Mouse (Mus musculus): ENCODE measurements at regions not wholly inside any gene's neighbourhood (a gene's known extent, or its start where the extent isn't known, plus 50 kb on each side); places are given as distances from the start of the nearest gene placed in this dataset.
A peak's percentile ranks its signal among the peaks of the same experiment; 100 is the strongest.

DNA sequence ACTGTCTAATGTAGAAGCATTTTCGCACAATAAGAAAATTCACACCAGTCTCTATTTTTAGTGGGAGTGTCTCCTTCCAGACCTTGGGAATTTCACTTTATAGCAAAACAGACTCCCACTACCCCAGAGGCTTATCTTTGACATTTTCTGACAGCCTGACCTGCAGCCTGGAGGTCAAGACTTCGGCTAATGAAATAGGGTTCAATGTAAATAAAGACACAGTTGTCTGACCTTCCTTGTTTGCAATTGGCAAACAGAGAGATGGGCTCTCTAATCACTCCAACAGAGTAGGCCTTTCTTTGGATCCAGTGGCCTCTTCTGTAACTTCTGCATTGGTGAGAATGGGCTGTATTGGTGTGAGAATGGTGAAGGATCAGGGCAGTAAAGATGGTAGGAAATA is 321.7 kb upstream of the Tnp1 start:
- H3K4me2 ChIP-seq (ENCODE audit: low read length), result no peak overlapping the region
- 85% methylated on average over 2 of the region's 2 CpGs for WGBS
- no peak overlapping the region for H3K9ac ChIP-seq (ENCODE audit: low read length)
- no peak for ATAC-seq
- no peak overlapping the region for H3K4me3 ChIP-seq (ENCODE audit: low read depth, low read length)
- H3K27me3 ChIP-seq (replicated peaks; ENCODE audit: control insufficient read depth, insufficient read depth, low read length), result no peaks in the 10 kb centered on the region
- H3K4me1 ChIP-seq (ENCODE audit: control insufficient read depth, insufficient read depth, low read length), result no peaks in the 10 kb centered on the region
- H3K36me3 ChIP-seq (ENCODE audit: control insufficient read depth, insufficient read depth, low read length), result no peaks in the 10 kb centered on the region
- DNase-seq (ENCODE audit: low spot score), result no peak
- no peak overlapping the region for H3K27ac ChIP-seq (ENCODE audit: low read depth, low read length)
- H3K9me3 ChIP-seq (replicated peaks; ENCODE audit: control insufficient read depth, low read length), result no peaks in the 10 kb centered on the region

DNA sequence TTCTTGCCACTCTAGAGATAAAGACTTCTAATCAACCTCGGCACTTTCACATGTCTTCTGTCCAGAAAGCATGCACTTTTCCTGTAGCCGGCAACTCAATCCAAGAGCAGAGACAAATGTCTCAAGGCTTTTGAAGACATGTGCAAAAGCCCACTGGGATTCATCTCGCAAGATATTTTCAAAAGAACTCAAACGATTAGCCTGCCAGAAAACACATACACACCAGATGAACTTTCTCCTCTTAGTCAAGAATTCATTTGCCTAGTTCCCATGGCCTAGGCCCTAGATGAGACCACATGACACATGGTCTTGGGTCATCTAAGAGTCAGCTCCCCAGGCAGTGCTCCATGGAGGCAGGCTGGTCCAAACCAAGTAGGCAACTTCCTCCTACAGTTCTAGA is 293.8 kb upstream of the Tnp1 start:
- 88% methylated on average over 4 of the region's 4 CpGs for WGBS
- no peak for DNase-seq (ENCODE audit: low spot score)
- no peak for ATAC-seq

DNA sequence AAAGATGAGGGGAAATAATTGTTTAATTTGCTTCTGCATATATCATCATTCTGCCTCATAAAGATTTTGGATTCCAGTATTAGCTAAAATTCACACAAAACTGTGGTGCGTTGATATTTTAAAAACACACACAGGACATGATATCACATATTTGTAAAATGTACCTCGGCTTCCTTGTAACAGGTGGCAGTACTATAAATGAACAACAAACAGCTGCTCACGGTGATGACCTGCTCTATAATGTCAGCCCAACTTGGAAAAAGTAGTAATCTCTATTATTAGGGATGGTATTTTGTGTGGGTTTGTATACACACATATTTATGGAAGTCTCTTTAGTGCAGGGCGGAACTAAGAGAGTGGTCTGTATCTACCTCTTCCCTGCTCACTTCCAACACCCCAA is 292.7 kb upstream of the Tnp1 start:
- DNase-seq (ENCODE audit: low spot score) (no peak), ATAC-seq (no peak)
- Histone ChIP-seq H3K4me1 (ENCODE audit: control insufficient read depth, insufficient read depth, low read length) (no peaks in the 10 kb centered on the region; the same call in 1 of the 2 replicates), H3K9ac (ENCODE audit: low read length) (no peak overlapping the region), H3K9me3 (replicated peaks; ENCODE audit: control insufficient read depth, low read length) (no peaks in the 10 kb centered on the region), H3K4me3 (ENCODE audit: low read depth, low read length) (no peak overlapping the region), H3K27me3 (replicated peaks; ENCODE audit: control insufficient read depth, insufficient read depth, low read length) (no peaks in the 10 kb centered on the region), H3K4me2 (ENCODE audit: low read length) (no peak overlapping the region), H3K27ac (ENCODE audit: low read depth, low read length) (no peak overlapping the region), H3K36me3 (ENCODE audit: control insufficient read depth, insufficient read depth, low read length) (no peaks in the 10 kb centered on the region)
- 96% methylated on average over 4 of the region's 4 CpGs for WGBS

More for the DNA sequence above, 293.8 kb upstream of the Tnp1 start:
- Histone ChIP-seq H3K9me3 (replicated peaks; ENCODE audit: control insufficient read depth, low read length) (no peaks in the 10 kb centered on the region), H3K4me1 (ENCODE audit: control insufficient read depth, insufficient read depth, low read length) (no peaks in the 10 kb centered on the region; the same call in 1 of the 2 replicates), H3K27me3 (replicated peaks; ENCODE audit: control insufficient read depth, insufficient read depth, low read length) (no peaks in the 10 kb centered on the region), H3K27ac (ENCODE audit: low read depth, low read length) (no peak overlapping the region), H3K4me3 (ENCODE audit: low read depth, low read length) (no peak overlapping the region), H3K4me2 (ENCODE audit: low read length) (no peak overlapping the region), H3K9ac (ENCODE audit: low read length) (no peak overlapping the region), H3K36me3 (ENCODE audit: control insufficient read depth, insufficient read depth, low read length) (no peaks in the 10 kb centered on the region)

GRCm38 (mm10) chr1:73307194-73307593 is 291.5 kb upstream of the Tnp1 start:
- no peaks in the 10 kb centered on the region for H3K4me1 ChIP-seq (ENCODE audit: control insufficient read depth, insufficient read depth, low read length)
- DNase-seq (ENCODE audit: low spot score) (no peak), ATAC-seq (no peak)
- no peak overlapping the region for H3K4me2 ChIP-seq (ENCODE audit: low read length)
- H3K27ac ChIP-seq (ENCODE audit: low read depth, low read length), result no peak overlapping the region
- WGBS, result 22% methylated on average over 3 of the region's 3 CpGs
- H3K36me3 ChIP-seq (ENCODE audit: control insufficient read depth, insufficient read depth, low read length), result no peaks in the 10 kb centered on the region
- H3K4me3 ChIP-seq (ENCODE audit: low read depth, low read length), result no peak overlapping the region
- H3K9me3 ChIP-seq (replicated peaks; ENCODE audit: control insufficient read depth, low read length), result no peaks in the 10 kb centered on the region
- H3K27me3 ChIP-seq (replicated peaks; ENCODE audit: control insufficient read depth, insufficient read depth, low read length), result no peaks in the 10 kb centered on the region
- H3K9ac ChIP-seq (ENCODE audit: low read length), result no peak overlapping the region

DNA sequence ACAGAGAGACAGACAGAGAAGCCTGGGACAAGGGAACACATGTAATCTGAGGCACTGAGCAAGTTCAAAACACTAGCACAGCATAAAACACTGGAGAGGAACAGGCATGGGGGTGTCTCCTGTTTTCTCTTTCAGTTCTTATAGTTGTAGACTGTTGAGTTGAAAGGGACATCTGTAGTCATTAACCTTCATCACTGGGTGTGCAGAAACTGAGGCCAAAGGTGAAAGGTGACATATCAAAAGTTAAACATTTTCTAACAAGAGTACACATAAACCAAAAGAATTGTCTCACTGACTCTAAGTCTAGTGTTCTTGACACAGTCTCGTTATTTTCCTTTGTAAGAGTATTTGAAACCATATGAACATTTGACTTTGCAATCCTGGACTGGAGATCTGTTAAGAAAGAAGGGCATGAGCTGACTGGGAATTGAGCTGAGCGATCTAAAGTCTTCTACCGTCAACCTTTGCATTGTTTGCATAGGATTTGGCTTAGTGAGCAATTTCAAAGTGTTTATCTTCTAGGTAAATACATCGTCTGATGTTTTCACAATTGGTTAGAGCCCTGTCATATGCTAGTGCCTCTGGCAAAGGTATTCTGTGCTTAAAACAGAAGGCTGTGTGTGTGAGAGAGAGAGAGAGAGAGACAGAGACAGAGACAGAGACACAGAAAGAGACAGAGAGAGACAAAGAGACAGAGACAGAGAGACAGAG is 284.4 kb upstream of the Tnp1 start:
- no peak overlapping the region for H3K27ac ChIP-seq (ENCODE audit: low read depth, low read length)
- H3K9me3 ChIP-seq (replicated peaks; ENCODE audit: control insufficient read depth, low read length), result no peaks in the 10 kb centered on the region
- H3K9ac ChIP-seq (ENCODE audit: low read length), result no peak overlapping the region
- ATAC-seq, result no peak
- WGBS, result 69% methylated on average over 4 of the region's 4 CpGs
- no peak overlapping the region for H3K4me3 ChIP-seq (ENCODE audit: low read depth, low read length)
- no peak for DNase-seq (ENCODE audit: low spot score)
- H3K36me3 ChIP-seq (ENCODE audit: control insufficient read depth, insufficient read depth, low read length), result no peaks in the 10 kb centered on the region
- no peaks in the 10 kb centered on the region for H3K27me3 ChIP-seq (replicated peaks; ENCODE audit: control insufficient read depth, insufficient read depth, low read length)
- H3K4me1 ChIP-seq (ENCODE audit: control insufficient read depth, insufficient read depth, low read length), result no peaks in the 10 kb centered on the region
- no peak overlapping the region for H3K4me2 ChIP-seq (ENCODE audit: low read length)

DNA sequence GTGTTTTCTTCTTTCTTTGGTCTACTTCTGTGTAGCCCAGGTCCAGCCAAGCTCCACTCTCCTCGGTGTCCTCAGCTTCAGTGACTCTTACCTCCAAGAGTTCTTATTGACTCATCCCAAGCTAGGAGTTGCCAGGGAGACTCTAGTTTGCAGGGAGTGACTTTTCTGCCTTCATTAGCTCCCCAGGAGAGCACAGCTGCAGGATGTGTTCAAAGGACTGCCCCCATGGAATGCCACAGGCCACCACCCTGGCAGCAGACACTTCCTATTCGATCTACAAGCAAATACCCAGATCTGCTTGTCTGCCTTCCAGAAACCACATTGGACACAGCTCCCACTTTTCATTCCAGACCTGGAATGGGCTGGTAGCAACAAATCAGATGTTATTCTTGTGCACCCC is 269.6 kb upstream of the Tnp1 start:
- no peaks in the 10 kb centered on the region for H3K36me3 ChIP-seq (ENCODE audit: control insufficient read depth, insufficient read depth, low read length)
- H3K4me2 ChIP-seq (ENCODE audit: low read length), result no peak overlapping the region
- DNase-seq (ENCODE audit: low spot score) (no peak), ATAC-seq (no peak)
- no peaks in the 10 kb centered on the region for H3K9me3 ChIP-seq (replicated peaks; ENCODE audit: control insufficient read depth, low read length)
- H3K9ac ChIP-seq (ENCODE audit: low read length), result no peak overlapping the region
- H3K27me3 ChIP-seq (replicated peaks; ENCODE audit: control insufficient read depth, insufficient read depth, low read length), result no peaks in the 10 kb centered on the region
- H3K4me3 ChIP-seq (ENCODE audit: low read depth, low read length), result no peak overlapping the region
- 88% methylated on average over 2 of the region's 2 CpGs for WGBS
- H3K4me1 ChIP-seq (ENCODE audit: control insufficient read depth, insufficient read depth, low read length), result no peaks in the 10 kb centered on the region
- no peak overlapping the region for H3K27ac ChIP-seq (ENCODE audit: low read depth, low read length)

GRCm38 (mm10) chr1:73274480-73274879 is 258.8 kb upstream of the Tnp1 start:
- Histone ChIP-seq H3K9me3 (replicated peaks; ENCODE audit: control insufficient read depth, low read length) (no peaks in the 10 kb centered on the region), H3K27me3 (replicated peaks; ENCODE audit: control insufficient read depth, insufficient read depth, low read length) (no peaks in the 10 kb centered on the region), H3K9ac (ENCODE audit: low read length) (no peak overlapping the region), H3K4me2 (ENCODE audit: low read length) (no peak overlapping the region), H3K4me3 (ENCODE audit: low read depth, low read length) (no peak overlapping the region), H3K27ac (ENCODE audit: low read depth, low read length) (no peak overlapping the region), H3K36me3 (ENCODE audit: control insufficient read depth, insufficient read depth, low read length) (no peaks in the 10 kb centered on the region), H3K4me1 (ENCODE audit: control insufficient read depth, insufficient read depth, low read length) (0 out of 2 replicates have a peak, but pooled peaks cover 3% of the 10 kb centered on the region)
- WGBS, result 43% methylated on average over 2 of the region's 2 CpGs
- DNase-seq (ENCODE audit: low spot score) (peak; percentile 34), ATAC-seq (no peak)

DNA sequence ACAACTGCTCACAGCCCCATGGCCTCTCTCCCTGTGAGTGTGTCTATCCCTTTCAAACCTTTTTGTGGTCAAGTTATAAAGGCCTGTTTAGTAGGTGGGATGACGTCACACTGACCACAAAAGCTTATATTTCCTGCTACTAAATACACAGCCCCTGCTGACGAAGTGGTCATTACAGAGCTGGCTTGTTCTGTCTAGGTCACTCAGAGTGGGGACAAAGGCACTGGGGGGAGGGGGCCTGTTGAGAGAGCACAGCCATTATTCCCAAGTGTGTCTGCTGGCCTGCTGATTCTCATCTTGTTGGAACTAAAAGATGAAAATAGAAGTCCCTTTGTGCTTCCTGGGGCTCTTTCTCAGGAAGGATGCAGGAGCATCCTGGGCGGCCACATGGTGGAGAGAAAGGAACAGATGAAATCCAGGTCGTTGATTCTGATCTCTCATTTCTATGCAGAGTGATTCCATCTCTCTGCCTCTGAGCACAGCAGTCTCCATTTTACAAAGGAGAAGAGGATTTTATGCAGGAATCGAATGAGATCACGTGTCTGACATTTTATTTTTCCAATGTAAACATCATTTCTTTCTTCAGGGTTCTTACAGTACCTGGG is 255.2 kb upstream of the Tnp1 start:
- Histone ChIP-seq H3K9me3 (replicated peaks; ENCODE audit: control insufficient read depth, low read length) (no peaks in the 10 kb centered on the region), H3K4me2 (ENCODE audit: low read length) (no peak overlapping the region), H3K9ac (ENCODE audit: low read length) (no peak overlapping the region), H3K36me3 (ENCODE audit: control insufficient read depth, insufficient read depth, low read length) (no peaks in the 10 kb centered on the region), H3K27me3 (replicated peaks; ENCODE audit: control insufficient read depth, insufficient read depth, low read length) (no peaks in the 10 kb centered on the region), H3K4me3 (ENCODE audit: low read depth, low read length) (no peak overlapping the region), H3K4me1 (ENCODE audit: control insufficient read depth, insufficient read depth, low read length) (0 out of 2 replicates have a peak, but pooled peaks cover 3% of the 10 kb centered on the region), H3K27ac (ENCODE audit: low read depth, low read length) (peak overlapping the region; percentile 27; the same call in 1 of the 2 replicates)
- 29% methylated on average over 6 of the region's 6 CpGs for whole genome bisulfite sequencing
- DNase-seq (ENCODE audit: low spot score), result peak; percentile 39
- peak; percentile 77 for ATAC-seq

DNA sequence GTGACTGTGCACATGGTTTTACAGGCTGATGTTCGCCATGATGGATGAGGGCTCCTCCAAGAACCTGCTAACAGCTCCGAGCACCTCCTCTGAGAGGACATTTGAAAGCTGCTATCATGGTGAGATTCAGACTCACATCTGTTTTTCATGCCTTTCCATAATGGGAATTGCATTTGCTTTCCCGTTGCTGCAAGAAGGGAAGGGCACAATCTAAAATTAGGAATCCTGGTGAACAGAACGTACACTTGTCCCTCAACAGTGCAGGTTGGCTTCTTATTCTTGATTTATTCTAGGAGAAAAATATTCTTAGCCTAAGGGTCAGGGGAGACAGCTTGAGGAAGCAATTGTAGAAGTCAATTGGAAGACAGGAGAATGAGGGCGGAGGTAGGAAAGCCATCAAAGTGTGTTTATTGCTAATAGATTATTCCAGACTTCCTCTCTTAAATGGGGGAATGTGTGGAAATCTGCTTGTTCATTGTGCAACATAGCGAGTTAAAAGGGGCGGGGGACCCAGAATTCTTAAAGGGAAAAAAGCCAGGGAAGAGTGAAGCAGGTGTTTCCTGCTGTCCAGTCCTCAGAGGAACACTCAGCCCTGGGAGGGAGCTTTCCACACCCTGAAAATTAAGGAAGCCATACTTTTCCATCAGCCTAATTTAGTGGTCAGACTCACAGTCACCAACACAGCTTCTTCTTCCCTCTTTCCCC is 253.5 kb upstream of the Tnp1 start:
- no peak overlapping the region for H3K4me3 ChIP-seq (ENCODE audit: low read depth, low read length)
- no peak overlapping the region for H3K27ac ChIP-seq (ENCODE audit: low read depth, low read length)
- ATAC-seq (no peak), DNase-seq (ENCODE audit: low spot score) (no peak)
- 0 out of 2 replicates have a peak, but pooled peaks cover 3% of the 10 kb centered on the region for H3K4me1 ChIP-seq (ENCODE audit: control insufficient read depth, insufficient read depth, low read length)
- H3K9ac ChIP-seq (ENCODE audit: low read length), result no peak overlapping the region
- no peaks in the 10 kb centered on the region for H3K36me3 ChIP-seq (ENCODE audit: control insufficient read depth, insufficient read depth, low read length)
- no peaks in the 10 kb centered on the region for H3K27me3 ChIP-seq (replicated peaks; ENCODE audit: control insufficient read depth, insufficient read depth, low read length)
- WGBS, result 80% methylated on average over 7 of the region's 7 CpGs
- no peak overlapping the region for H3K4me2 ChIP-seq (ENCODE audit: low read length)
- no peaks in the 10 kb centered on the region for H3K9me3 ChIP-seq (replicated peaks; ENCODE audit: control insufficient read depth, low read length)

Measured in forebrain, embryonic 14.5 days (tissue).